Mouse (Mus musculus) gastrocnemius, postnatal 25 days (tissue): ENCODE data around the gene Fibcd1. TPM values are rescaled to one million over a fixed set of nuclear protein-coding genes. Genes with fewer than 3 reads are reported as not detected.

Source experiments
- DNase-seq: peaks from one replicate; pipeline ENCODE4 v3.0.0; 2022
- total RNA-seq, 2 experiments: library from RNA; stranded (reverse); gene quantifications; 1 replicate in 1 of 2; 2 replicates in 1 of 2; pipeline ENCODE4 v1.2.3; 2021

Fibcd1 gene
- total RNA-seq, 2 experiments from 2014 or later, result not detected

DNA sequence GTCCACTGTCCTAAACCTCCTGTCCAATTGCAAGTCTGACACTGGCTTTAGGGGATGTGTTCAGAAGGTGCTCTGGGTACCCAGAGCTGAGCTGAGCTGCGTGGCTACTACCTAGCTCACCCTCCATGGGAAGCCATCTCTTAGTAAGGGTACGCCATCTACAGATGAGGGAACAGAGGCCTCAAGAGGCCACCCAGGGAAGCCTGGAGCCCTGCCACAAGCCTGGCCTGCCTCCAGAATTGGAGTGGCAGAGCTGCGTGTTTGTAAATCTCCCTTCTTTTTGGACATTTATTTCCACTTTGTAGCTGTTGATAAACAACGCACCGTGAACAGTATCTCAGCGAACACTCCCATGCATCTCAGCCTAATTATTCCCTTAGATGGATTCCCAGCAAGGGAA, 11.4 kb upstream of the Fibcd1 start:
- no peak for DNase-seq

DNA sequence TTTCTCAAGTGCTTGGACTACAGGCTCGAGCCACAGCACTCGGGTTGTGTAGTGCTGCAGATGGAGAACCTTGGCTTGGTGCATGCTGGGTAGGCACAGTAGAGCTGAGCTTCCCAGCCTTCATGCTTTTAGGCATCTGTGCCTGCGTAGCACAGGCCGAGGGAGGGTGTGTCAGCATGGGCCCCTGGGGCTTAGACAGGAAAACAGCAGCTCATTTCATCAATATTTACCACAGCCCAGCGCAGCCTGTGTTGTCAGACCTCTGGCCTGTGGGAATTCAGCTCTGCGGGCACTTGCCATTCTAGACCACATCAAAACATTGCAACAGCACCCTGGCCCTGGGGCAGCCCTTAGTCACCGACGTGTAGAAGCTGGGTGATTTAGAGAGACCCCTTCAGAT, 10.2 kb upstream of the Fibcd1 start:
- no peak for DNase-seq

DNA sequence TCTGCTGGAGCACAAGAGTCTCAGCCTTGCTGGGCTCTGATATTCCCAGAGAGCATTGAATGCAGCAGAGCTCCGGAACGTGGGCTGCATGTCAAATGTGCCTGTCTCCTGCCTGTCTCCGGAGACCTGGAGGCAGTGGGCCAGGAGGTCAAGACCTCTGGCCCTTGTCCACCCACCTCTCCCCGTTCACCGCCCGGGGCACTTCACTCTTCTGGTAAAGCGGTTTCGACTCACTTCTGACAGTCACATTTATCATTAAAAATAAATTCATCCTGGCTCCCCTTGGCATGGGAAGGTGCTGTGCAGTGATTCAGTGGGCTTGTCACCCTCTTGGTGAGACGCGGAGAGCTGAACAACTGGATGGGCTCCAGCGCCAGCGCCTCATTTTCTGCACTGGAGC, 4.3 kb upstream of the Fibcd1 start:
- no peak for DNase-seq

DNA sequence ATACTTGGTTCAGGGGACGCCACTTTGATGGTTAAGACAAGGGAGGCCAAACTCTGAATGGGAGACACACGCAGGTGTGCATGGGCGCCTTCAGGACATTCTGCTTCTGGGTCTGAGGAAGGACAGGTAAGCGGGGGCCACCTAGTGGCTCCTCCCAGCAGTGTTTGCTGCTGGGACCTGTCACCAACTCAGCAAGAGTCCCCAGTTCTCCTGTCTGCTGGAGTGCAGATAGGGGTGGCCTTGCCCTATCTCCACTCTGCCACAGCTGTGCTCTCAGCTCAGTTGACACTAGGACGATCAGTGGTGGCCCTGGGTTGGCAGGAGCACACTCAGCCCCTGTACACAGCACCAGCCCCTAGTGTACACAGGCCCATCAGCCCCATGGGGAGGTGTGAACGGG, 2.1 kb upstream of the Fibcd1 start:
- DNase-seq, result no peak

DNA sequence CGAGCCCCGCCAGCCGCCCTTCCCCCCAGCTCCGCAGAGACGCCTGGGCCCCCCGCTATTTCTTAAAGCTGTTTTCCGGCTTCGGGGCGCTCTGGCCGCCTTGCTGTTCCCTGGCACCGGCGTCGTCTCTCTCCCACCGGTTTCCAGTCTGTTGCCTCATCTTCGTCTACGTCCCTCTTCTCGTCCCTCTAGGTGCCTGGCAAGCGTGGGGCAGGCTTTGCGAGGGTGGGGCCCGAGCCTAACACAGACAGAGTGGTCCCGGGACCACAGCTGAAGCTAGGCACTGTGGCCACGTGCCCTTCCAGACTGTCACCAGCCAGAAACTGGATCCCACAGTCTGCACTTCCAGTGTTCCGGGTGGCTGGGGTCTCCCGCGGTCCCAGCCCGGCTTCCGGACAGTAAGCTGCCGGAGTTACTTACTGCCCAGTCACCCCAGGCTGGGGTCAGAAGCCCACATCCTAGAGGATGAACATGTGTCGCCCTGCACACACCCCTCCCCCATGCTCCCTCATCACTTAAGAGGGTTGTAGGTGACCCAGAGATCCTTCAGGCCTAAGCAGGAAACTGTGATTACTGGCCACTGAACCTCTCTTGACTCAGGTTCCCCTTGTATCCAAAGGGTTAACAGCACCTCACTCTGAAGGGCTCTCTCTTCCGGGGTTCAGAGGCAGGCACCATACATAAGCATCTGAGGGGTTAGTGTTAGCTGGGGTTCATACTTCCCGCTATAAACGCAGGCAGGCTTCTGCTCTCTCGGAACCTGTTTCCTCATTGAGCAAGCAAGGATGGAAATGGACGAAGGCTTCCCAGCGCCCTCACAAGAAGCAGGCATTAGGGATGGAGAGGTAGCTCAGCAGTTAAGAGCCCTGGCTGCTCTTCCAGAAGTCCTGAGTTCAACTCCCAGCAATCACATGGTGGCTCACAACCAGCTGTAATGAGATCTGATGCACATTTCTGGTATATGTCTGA, 1.2 kb upstream of the Fibcd1 start:
- no peak for DNase-seq

DNA sequence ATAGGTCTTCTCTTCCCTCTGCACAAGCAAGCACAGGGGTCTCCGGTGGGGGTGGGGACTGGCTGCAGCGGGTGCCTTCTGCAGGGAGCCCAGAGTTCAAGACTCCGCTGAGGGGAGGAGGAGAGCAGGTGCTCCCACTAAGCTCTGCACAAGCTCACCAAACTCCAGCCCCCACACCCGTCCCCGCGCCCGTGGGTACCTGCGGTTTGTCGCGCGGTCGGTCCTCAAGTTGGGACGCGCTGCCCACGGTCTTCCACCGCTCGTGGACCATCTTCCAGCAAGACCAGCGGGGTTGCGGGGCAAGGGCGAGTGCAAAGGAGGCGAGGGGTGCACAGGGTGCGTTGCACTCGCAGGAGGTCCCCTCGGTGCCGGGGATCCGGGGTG, 301 bp downstream of the Fibcd1 start:
- DNase-seq, result no peak

DNA sequence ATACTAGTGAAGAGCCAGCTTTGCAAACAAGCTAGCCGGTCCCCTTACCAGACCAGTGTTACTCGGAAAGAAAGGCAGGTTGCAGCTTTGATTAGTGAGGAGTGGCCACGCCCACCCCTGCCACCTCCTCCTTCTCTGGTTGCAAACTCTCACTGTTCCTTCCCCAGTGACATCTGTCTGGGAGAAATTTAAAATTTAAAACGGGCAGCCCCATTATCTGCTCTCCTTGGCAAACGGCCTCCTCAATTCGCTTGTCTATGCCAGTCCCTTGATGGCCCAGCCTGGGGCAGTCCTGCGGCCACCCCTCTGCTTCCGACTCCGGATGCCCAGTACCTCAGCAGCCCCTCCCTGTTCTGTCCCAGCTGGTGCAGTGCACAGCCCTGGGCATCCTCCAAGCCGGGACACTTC, 1.1 kb downstream of the Fibcd1 start:
- DNase-seq, result no peak

DNA sequence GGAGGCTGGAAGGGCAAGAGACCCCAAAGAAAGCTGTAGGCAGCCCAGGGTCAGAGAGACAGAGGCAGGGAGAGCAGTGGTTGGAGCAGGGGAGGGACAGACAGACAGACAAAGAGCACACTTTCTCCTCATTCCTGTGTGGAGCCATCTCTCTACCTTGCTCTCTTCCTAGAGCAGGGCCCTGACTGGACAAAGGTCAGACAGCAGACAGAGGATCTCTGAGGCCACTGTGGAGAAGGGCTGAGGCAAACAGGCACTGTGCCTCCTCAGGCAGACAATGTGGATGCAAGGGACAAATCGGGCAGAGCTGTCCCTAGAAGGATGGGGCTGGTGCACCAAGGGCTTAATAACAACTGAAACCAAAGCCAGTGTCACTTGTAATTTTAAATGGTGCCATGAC, 6.9 kb downstream of the Fibcd1 start:
- DNase-seq, result no peak

DNA sequence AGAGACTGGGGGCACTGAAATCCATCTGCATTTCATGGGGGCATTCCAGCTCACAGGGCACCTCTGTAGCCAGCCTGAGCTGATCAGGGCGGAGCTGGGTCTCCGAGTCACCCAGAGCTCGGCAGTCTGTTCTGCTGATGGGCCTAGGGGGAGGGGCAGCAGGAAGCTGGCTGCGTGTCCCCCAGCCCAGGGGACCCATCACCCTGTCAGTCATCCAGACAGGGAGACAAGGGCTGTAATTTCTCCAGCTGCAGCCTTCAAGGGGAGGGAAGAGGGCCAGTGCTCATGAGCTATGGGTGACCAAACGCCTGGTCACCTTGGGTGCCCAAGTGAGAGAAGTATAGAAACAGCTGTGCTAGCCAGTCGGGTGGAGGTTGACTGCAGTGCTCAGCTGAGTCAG, 8.8 kb downstream of the Fibcd1 start:
- DNase-seq, result no peak

DNA sequence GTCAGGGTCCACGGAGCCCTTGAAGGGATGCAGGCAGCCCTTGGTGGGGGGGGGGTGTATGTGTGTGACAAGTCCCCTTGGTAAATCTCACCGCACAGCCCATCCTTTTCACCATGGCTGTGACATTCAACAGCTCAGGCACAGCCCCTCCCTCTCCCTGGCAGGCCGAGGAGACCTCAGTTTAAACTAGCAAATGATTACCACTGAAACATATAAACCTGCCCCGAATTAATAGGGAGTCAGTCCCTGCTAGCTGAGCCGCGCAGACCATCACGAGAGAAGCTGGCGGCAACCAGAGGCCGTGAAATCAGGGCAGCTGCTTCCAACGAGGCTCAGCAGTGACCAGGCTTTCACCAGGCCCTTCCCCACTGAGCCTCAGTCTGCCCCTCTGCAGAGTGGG, 9.7 kb downstream of the Fibcd1 start:
- no peak for DNase-seq

DNA sequence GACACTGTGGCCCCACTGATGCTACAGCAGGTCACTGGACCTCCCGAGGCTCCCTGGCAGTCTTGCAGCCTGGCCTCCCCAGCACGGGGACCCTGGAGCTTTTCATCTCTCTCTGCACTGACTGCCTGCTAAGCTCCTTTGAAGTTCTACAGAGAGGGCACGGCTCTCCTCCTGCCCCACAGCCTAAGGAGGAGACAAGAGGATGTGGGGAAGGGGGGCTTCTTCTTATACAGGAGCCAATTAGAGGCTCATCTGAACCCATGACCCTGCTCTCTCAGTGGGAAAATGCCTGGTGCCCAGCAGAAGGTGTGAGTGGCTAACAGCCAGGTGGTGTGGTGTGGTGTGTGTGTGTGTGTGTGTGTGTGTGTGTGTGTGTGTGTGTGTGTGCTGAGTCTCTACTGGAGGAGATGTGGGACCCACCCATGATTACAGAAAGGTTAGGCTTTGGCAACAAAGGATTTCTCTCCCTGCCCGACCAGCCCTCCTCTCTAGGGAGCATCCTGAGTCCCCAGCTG, 17.4 kb downstream of the Fibcd1 start:
- DNase-seq, result no peak

DNA sequence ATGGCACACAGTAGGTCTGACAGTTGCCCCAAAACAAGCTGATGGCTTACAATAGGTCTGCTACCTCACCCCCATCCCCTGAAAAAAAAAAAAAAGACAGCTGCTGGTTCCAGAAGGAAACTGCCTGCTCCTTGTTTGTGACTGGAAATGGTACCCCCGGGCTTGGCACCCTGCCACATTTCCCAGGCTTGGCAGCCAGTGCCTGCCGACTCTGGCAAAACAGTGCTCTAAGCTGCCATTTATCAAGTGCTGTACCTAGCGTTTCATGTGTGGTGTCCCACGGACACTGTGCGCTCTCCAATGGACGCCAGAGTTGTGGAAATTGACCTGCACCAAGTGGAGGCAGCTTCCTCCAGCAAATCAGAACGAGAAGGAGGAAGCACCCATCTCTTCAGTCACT, 17.9 kb downstream of the Fibcd1 start:
- DNase-seq, result no peak

DNA sequence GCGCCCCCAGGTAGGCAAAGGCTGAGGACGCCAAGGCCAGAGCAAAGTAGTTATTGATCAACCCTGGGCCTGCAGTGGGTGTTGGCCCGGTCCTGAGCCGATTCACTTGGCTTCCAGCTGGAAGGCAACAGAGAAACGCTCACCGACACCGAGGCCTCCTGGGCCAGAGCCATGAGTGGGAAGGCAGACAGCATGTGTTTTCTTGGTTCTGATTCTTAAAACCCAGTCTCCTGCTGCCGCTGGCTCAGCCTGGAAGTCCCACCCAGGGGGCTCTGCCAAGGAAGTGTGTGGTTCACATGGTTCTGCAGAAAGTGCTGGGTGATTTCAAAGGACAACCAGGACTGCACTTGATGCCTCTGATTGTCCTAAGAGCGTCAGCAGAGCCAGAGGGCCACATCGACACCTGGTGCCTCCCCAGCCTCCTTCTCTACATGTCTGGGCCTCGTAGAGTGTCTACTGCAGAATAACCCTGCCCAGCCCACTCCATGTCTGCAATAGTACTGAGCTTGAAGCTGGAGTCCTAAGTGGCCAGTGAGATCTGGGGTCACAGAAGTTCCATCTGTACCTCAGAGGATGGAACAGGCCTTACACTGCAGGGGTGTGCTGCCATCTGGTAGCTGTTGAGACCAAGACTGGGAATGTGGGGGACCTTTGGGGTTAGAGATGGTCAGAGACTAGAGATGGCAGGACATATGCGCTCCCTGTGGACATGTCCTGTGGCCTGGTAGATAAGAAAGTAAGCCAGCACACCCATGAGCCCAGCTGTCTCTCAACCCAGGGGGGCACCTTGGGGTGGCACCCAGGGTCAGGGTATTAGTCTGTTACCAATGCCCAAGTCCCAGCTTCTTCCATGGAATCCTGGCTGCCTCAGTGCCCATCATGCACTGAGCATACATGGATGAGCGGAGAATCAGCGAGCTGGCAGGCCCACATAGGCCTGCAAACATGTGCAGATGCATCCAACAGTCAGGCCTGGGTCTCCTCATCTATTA, 19.4 kb downstream of the Fibcd1 start:
- peak; percentile 28 for DNase-seq

DNA sequence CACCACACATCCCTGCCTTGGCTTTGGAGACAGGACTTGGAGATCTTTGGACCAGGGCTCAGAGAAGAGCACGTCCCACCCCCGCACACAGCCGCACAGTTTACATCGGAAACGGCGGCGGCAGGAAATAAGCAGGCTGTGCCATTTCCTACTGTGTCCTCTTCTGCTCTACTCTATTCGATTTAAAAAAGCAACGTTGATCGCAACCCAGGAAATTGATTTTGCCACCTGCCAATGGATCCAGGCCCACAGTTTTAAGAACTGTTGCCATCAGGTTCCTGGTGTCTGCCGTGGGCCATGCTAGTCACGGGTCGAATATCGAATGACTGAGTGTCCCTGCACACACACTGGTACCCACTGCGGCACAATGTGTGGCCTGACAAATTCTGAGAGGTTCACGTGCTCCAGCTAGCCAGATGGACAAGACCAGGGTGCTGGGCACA, 20.3 kb downstream of the Fibcd1 start:
- no peak for DNase-seq

DNA sequence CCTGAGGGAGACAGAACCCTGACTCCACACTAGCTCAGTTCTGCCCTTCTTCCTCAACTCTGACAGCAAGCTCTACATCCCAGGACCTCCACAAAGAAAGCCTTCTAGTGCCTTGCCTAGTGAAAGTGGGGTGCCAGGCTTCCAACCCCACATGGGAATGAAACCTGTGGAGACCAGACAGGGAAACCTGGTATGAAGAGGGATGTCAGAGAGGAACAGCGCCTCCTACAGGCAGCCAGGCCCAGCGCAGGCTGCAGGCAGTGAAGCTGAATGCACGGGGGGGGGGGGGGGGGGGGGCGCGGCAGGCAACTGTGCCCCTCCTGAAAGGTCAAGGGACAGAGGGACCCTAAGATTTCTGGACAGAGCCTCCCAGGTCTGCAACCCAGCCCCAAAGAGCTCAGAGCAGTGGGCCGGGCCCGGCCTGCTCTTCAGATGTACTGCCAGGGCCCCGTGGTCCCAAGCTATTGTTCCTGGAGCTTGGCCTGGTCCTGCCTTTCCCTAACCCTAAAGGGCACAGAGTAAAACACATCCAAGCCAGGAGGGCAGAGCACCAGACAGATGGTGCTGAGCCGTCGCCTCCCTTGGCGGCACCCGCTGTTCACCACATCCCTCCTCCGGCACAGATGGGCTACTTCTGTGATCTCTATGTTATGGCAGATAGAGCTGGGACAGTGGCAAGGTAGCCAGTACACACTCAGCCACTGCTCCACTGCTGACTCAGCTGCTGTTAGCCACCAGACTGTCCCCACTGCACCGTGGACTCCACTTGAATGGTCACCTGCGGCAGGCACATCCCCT, 21.7 kb downstream of the Fibcd1 start:
- DNase-seq, result no peak

DNA sequence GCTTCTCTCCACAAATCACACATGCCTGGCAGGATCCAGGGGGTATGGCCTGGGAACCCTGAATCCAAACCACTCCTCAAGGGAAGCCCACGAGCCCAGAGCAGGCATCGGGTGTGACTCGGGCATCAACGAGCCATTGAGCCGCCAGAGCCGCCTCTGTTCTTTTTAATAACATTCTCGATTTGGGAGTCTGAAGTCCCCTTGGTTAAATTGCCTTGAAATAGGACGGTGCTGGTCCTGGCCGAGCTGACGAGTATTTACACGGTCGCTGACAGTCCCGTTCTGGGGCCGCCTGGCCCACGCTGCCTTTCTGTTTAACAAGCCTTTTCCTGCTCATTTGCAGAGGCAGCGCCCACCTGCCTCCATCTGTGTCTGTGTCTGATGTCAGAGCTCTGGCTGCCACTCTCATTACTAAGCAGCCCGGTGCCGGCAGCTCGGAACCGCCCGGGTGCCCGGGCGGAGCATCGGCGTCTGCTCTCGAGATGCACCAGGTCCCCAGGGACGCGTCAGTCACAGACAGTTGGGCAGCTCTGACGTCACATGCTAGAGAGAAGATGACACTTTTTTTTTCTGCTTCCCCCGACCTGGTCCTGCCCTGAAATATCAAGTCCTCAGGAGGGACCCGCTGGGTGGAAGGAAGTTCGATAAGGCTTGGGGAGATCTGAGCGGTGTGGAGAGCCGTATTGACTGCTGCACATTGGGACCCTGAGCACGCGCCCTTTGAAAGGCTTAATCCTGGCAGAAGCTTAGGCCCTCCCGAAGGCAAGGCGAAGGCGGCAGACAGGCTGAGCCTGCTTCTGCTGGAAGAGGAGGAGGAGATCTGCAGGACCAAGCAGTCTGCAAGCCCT, 23.1 kb downstream of the Fibcd1 start:
- no peak for DNase-seq

DNA sequence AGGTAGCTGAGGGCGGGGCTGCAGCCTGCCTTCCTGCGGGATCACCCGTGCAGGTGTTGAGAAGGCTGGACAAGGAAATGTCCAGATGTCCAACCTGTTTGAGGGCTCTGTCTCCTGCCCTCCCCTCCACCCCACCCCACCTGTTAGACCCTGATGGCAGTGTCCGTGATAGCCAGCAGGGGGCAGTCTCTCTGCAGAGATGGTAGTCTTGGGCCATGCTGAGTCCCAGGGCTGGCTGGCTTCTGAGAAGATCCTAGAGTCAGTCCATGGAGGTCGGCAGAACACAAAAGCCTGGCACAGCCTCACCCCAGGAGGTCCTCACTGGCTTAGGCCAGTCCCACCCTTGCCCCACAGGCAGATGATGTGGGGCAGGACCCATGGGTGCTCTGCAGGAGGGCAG, 30.4 kb downstream of the Fibcd1 start:
- DNase-seq, result no peak

DNA sequence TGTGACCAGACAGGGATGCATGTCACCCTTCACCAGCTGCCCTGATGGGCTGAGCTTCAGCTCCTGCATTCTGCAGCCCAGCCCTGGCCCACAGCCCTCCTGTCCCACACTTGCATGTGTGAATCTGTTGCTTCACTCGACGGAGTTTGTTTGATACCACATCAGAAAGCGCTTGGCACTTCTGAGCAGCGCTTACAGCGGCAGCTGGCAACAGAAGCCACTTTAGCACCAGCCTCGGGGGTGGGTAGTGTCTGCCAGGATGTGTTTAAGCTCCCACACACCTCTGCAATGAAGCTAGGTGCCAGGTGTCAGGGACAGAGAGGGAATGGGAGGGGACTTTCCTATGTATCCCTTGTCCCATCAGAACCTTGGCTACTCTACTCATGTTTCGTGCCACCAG, 31.1 kb downstream of the Fibcd1 start:
- no peak for DNase-seq

DNA sequence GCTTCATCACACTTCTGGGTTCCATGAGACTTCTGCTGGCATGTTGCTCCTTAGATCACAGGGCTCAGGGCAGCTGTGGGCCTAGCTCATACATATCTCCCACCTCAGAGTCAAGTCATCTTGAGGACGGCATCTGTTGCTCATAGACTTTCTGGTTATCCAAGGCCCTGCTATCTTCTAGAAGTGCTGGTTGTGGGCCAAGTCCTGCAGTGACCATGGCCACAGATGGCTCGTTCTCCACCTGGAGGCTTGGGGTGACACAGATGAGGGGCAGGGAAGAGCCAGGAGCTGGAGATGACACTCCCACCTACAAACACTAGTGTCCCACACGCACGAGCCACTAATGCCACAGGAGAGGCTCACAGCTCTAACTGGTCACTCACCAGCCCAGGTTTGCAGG, 32.2 kb downstream of the Fibcd1 start:
- DNase-seq, result no peak

DNA sequence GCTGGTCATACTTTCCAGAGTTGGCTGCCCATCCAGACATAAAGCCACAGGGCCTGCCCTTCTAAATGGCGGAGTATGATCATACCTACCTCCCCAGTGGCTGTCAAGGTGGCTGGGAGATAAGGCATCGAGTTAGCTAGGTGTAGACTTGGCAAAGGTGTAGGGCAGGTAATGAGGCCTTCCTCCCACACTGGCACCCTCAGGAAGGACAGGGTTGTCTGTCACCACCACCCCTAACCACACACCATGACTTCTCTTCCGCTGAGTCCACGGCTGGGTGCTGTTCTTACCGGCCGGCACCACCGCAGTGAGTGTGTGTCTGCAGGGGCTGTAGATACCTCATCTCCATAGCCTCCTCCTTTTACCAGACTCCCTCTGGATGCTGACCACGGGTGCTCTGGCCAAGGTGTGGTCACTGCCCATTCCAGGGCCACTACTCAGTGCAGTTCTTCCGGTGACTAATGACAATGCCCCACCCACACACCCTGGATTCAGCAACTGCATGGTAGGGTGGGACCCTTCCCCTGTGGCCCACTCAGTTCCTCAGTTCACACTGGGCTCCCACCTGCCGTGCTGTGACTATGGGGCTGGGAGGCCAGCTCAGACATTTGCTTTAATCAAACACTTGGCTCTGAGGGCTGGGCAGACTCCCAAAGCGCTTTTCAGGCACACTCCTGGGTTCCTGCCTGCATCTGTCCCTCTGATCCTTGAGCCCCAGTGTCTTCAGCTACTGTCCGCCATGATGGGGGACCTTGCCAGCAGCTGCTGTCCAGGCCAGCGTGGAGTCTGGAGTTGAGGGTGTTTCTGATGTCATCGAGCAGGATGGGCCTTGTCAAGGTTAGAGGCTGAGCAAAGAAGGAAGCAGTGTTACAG, 34.5 kb downstream of the Fibcd1 start:
- DNase-seq, result no peak
